Mouse (Mus musculus): Measurements from ENCODE around the gene Hoxc5. TPM values are rescaled to one million over a fixed set of nuclear protein-coding genes. Genes with fewer than 3 reads are reported as not detected.

Gene Hoxc5
- polyA plus RNA-seq, 1 experiment from 2014 or later = 32.2 TPM

DNA sequence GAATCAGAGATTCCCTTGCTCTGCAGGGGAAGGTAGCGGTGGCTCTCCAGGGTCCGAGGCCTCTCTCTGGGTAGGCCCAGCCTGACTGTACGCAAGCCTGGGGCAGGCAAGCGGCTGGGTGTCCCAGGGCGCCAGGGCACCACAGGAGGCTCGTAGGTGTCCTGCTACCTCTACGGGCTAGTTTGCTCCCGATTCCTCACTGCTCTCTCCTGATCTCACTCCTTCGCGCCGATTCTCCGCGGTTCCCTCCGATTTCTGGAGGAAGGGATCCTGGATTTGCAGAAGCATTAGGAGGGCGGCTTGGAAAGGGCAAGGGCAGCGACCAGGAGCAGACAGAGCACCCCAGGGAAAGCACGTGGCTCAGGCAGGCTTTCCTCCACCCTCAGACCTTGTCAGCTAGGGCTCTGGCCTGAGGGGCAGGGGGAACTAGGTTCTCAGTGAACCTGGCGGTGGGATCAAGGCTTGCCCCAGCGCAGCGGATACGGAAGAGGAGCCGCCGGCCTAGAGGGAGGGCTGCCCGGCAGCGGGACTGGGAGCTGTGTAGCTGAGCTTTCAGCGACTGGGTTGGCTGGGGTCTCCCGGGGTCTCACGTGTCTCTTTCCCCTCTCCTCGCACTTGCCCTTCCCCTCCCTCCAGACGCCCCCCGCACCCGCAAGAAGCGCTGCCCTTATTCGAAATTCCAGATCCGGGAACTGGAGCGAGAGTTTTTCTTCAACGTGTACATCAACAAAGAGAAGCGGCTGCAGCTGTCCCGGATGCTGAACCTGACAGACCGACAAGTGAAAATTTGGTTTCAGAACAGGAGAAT, 11.2 kb upstream of the Hoxc5 start:
- no peaks in the 10 kb centered on the region for H3K36me3 ChIP-seq (replicated peaks; ENCODE audit: control insufficient read depth, insufficient read depth)
- ATAC-seq (ENCODE audit: low FRiP score) (no peak), DNase-seq (ENCODE audit: low spot score) (no peak)
- no peak overlapping the region for H3K27ac ChIP-seq
- no peak overlapping the region for H3K4me2 ChIP-seq (replicated peaks)
- no peaks in the 10 kb centered on the region for H3K9me3 ChIP-seq (ENCODE audit: control insufficient read depth, low read length)
- under 1% methylated on average over 40 of the region's 40 CpGs for WGBS
- H3K27me3 ChIP-seq (ENCODE audit: control insufficient read depth, insufficient read depth, low read length) = peaks cover 100% of the 10 kb centered on the region
- H3K9ac ChIP-seq = no peak overlapping the region
- H3K4me3 ChIP-seq (replicated peaks; ENCODE audit: low read length) = no peak overlapping the region
- no peaks in the 10 kb centered on the region for H3K4me1 ChIP-seq (replicated peaks; ENCODE audit: control insufficient read depth, insufficient read depth, low read length)

DNA sequence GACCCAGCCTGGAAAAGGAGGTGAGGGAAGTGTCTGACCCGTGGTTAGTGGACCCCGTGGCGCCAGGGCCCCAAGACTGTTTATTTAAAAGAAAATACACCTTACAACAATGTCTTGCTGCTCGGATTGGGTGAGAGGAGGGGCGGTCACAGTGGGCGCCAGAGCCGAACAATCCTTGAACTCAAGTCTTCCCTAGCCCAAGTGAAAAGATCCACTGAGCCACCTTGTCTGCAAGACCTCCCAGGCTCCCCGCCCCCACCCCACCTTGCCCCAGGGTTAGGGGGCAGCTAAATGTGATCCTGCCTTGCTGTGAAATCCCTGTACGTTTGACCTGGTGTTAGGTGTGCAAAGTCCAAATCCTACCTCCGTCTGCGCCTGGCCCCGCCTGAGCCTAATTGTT, 10.3 kb upstream of the Hoxc5 start:
- Histone ChIP-seq H3K9ac (no peak overlapping the region), H3K4me2 (replicated peaks) (no peak overlapping the region), H3K4me1 (replicated peaks; ENCODE audit: control insufficient read depth, insufficient read depth, low read length) (no peaks in the 10 kb centered on the region), H3K9me3 (ENCODE audit: control insufficient read depth, low read length) (no peaks in the 10 kb centered on the region), H3K4me3 (replicated peaks; ENCODE audit: low read length) (no peak overlapping the region), H3K27me3 (ENCODE audit: control insufficient read depth, insufficient read depth, low read length) (peaks cover 100% of the 10 kb centered on the region), H3K27ac (no peak overlapping the region), H3K36me3 (replicated peaks; ENCODE audit: control insufficient read depth, insufficient read depth) (no peaks in the 10 kb centered on the region)
- no peak for DNase-seq (ENCODE audit: low spot score)
- ATAC-seq (ENCODE audit: low FRiP score) = no peak
- under 1% methylated on average over 12 of the region's 12 CpGs for WGBS

DNA sequence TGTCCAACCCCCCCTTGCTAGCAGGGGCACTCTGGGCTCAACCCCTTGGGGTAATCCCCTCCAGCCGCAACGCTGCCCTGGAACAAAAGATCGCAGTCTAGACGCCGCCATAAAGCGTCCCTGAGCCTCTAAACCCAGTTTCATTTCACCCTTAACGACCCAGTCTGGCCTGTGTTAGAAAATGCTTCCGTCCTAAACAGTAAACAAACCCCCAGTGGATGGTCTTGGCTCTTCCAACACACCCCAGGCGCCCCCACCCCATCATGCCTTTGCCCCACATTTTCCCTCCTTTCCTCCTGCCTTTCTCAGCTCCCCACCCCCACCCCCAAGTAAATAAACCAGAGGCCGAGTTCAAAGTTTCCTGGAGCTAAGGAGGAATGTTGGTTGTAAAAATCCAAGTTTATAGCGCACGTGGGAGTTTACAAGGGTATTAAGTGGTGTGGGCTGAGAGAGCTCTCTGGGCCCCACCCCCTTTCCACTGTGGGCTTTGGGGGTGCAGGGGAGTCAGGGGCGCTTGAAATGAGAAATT, 7.5 kb upstream of the Hoxc5 start:
- no peak for DNase-seq (ENCODE audit: low spot score)
- WGBS = 3% methylated on average over 13 of the region's 13 CpGs
- H3K27me3 ChIP-seq (ENCODE audit: control insufficient read depth, insufficient read depth, low read length) = peaks cover 98% of the 10 kb centered on the region
- H3K4me2 ChIP-seq (replicated peaks) = no peak overlapping the region
- ATAC-seq (ENCODE audit: low FRiP score) = no peak
- H3K27ac ChIP-seq = no peak overlapping the region
- H3K9ac ChIP-seq = no peak overlapping the region
- no peaks in the 10 kb centered on the region for H3K9me3 ChIP-seq (ENCODE audit: control insufficient read depth, low read length)
- H3K4me1 ChIP-seq (replicated peaks; ENCODE audit: control insufficient read depth, insufficient read depth, low read length) = no peaks in the 10 kb centered on the region
- H3K4me3 ChIP-seq (replicated peaks; ENCODE audit: low read length) = no peak overlapping the region
- no peaks in the 10 kb centered on the region for H3K36me3 ChIP-seq (replicated peaks; ENCODE audit: control insufficient read depth, insufficient read depth)

DNA sequence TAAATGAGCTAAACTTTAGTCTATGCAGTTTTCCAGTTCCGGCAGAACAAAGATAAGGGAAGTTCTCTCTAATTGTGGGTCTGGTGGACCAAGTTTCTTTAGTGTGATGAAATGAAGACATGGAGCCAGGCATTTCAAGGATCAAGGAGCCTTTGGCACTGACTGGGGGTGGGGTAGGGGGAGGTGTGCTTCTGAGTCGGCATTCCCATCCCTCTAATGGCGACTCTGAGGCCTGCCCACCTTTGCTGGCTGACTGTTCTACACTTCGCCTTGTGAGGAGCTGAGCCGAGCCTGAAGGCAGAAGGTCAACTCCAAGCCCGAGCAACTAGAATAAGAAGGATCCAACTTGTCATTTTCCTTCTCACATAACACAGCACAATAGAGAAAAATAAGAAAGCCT, 5.5 kb upstream of the Hoxc5 start:
- DNase-seq (ENCODE audit: low spot score) (no peak), ATAC-seq (ENCODE audit: low FRiP score) (no peak)
- no peak overlapping the region for H3K4me3 ChIP-seq (replicated peaks; ENCODE audit: low read length)
- 2% methylated on average over 6 of the region's 6 CpGs for WGBS
- H3K4me2 ChIP-seq (replicated peaks) = no peak overlapping the region
- H3K27ac ChIP-seq = no peak overlapping the region
- H3K4me1 ChIP-seq (replicated peaks; ENCODE audit: control insufficient read depth, insufficient read depth, low read length) = no peaks in the 10 kb centered on the region
- no peaks in the 10 kb centered on the region for H3K36me3 ChIP-seq (replicated peaks; ENCODE audit: control insufficient read depth, insufficient read depth)
- H3K9ac ChIP-seq = no peak overlapping the region
- H3K9me3 ChIP-seq (ENCODE audit: control insufficient read depth, low read length) = no peaks in the 10 kb centered on the region
- peaks cover 99% of the 10 kb centered on the region for H3K27me3 ChIP-seq (ENCODE audit: control insufficient read depth, insufficient read depth, low read length)

DNA sequence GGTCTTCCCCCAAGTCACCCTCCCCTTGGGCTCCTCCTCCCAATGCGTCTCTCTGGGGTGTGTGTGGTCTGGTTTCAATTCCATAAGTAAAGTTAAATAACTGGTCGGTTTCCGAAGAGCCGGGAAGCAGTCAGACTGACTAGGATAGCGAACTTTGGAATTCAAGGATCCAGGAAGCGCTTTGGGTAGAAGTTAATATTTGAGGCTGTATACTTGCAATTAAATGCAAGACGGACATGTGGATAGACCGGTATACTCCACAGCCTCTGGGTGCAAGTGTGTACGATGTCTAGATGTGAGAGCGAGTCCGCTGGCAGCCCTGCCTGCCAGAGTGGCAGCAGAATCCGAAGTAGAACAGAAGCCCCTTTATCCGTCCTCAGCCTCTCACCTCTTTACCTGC, 4.8 kb upstream of the Hoxc5 start:
- DNase-seq (ENCODE audit: low spot score) (no peak), ATAC-seq (ENCODE audit: low FRiP score) (no peak)
- Histone ChIP-seq H3K4me2 (replicated peaks) (no peak overlapping the region), H3K27me3 (ENCODE audit: control insufficient read depth, insufficient read depth, low read length) (peaks cover 99% of the 10 kb centered on the region), H3K27ac (no peak overlapping the region), H3K4me3 (replicated peaks; ENCODE audit: low read length) (no peak overlapping the region), H3K36me3 (replicated peaks; ENCODE audit: control insufficient read depth, insufficient read depth) (no peaks in the 10 kb centered on the region), H3K4me1 (replicated peaks; ENCODE audit: control insufficient read depth, insufficient read depth, low read length) (no peaks in the 10 kb centered on the region), H3K9me3 (ENCODE audit: control insufficient read depth, low read length) (no peaks in the 10 kb centered on the region), H3K9ac (no peak overlapping the region)
- WGBS = 2% methylated on average over 13 of the region's 13 CpGs

DNA sequence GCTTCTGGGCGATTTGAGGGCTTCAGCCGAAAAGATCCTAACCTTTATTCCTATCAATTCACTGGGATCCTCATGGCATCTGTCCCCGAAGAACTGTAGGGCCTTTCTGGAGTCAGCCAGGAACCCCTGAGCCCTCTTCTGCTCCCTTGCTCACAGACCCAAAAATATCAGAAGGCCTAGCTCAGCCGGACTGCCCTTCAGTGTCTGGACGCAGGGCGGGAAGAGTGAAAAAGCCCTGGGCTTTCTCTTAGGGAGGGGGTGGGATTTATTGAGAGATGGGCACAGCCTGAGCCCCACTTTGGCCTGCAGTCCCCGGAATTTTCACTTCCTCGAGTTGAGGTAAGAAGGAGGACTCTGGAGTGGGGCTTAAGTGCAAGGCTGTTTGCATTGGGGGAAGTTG, 4.0 kb upstream of the Hoxc5 start:
- DNase-seq (ENCODE audit: low spot score) = no peak
- no peak overlapping the region for H3K4me3 ChIP-seq (replicated peaks; ENCODE audit: low read length)
- H3K27me3 ChIP-seq (ENCODE audit: control insufficient read depth, insufficient read depth, low read length) = peaks cover 99% of the 10 kb centered on the region
- no peak overlapping the region for H3K4me2 ChIP-seq (replicated peaks)
- ATAC-seq (ENCODE audit: low FRiP score) = no peak
- no peaks in the 10 kb centered on the region for H3K4me1 ChIP-seq (replicated peaks; ENCODE audit: control insufficient read depth, insufficient read depth, low read length)
- no peaks in the 10 kb centered on the region for H3K9me3 ChIP-seq (ENCODE audit: control insufficient read depth, low read length)
- no peaks in the 10 kb centered on the region for H3K36me3 ChIP-seq (replicated peaks; ENCODE audit: control insufficient read depth, insufficient read depth)
- no peak overlapping the region for H3K27ac ChIP-seq
- H3K9ac ChIP-seq = no peak overlapping the region
- WGBS = 3% methylated on average over 8 of the region's 8 CpGs

DNA sequence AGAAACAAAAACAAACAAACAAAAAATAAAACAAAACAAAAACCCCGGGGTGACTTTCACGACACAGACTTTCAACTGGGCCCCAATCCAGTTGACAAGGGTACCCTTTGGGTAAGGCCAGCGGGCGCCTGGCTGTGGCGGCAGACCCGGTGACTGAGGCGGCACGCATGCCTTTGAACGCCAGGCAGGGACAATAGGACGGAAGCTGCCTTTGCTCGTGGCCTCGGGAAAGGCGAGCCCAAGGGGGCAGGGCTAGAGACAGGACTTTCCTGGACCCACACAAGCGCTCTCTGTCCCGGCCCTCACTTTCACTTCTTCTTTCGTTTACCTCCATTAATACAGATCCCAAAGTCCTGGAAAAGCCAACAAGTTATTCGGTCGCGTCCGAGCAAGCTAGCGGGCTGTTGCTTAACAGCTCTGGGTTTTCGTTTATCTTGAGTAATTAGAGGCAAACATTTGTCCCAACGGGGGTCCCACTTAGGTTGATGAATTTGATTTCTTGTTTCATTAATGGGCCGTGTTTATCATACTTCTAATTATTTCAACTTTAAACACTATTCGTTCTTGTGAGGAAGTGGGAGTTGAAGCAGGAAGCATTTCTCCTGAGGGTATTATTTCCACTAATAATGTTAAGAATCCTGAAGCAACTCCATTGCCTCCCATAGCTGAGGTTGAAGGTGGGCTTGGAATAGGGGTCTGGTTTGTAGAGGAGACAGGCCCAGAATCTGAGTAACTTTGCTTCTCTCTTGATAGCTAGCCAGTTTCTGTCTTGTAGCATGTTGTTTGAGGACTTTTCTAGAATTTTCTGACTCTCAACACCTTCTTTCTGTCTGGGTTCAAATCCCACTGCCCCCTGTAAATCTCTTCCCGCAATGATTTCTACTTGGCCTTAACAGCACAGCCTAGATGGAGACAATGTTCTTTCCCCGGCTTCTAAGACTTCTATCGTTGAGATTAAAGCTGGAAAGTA, 3.3 kb upstream of the Hoxc5 start:
- 2% methylated on average over 28 of the region's 28 CpGs for WGBS
- Histone ChIP-seq H3K27me3 (ENCODE audit: control insufficient read depth, insufficient read depth, low read length) (peaks cover 99% of the 10 kb centered on the region), H3K4me2 (replicated peaks) (no peak overlapping the region), H3K9ac (no peak overlapping the region), H3K27ac (no peak overlapping the region), H3K36me3 (replicated peaks; ENCODE audit: control insufficient read depth, insufficient read depth) (no peaks in the 10 kb centered on the region), H3K4me3 (replicated peaks; ENCODE audit: low read length) (no peak overlapping the region), H3K9me3 (ENCODE audit: control insufficient read depth, low read length) (no peaks in the 10 kb centered on the region), H3K4me1 (replicated peaks; ENCODE audit: control insufficient read depth, insufficient read depth, low read length) (no peaks in the 10 kb centered on the region)
- ATAC-seq (ENCODE audit: low FRiP score) (no peak), DNase-seq (ENCODE audit: low spot score) (no peak)

DNA sequence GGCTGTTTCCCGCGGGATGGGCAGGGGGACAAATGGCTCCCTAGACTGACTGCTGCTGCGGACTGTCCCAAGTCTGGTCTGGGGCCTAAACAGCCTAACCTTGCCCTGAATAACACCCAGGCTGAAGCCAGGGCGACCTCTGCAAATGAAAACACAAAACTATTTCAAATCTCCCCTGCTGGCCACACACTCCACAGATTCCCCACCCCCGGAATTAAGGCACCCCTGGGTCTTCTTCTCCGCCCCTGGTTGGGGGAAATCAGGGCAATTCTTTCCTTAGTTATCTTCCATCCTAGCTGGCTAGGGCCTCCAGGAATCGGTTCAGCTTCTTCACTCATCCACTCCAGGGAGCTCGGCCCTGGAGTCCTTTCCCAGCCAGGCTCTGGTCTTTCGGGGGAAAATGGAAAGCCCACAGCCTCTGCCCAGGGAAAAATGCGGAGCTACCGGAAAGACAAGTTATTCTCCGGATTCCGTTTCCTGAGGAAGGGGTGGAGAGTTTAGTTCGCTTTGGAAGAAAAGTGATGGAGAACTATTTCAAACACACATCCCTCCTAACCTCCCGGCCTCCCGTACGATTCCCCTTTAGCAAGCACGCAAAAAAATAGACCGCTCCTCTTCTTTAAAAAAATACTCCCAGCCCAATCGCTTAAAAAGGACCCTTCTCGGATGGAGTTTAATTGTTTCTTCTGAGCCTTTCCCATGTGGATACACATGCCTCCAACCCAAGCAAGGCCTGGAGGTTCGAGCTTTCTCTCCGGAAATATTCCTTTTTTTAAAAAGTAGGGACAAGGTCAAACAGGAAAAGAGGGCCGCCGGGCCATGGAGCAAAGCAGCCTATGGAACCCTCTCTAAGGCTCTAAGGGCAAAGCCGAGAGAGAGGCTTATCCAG, 2.0 kb upstream of the Hoxc5 start:
- DNase-seq (ENCODE audit: low spot score) (no peak), ATAC-seq (ENCODE audit: low FRiP score) (no peak)
- Histone ChIP-seq H3K4me1 (replicated peaks; ENCODE audit: control insufficient read depth, insufficient read depth, low read length) (no peaks in the 10 kb centered on the region), H3K4me2 (replicated peaks) (no peak overlapping the region), H3K9me3 (ENCODE audit: control insufficient read depth, low read length) (no peaks in the 10 kb centered on the region), H3K36me3 (replicated peaks; ENCODE audit: control insufficient read depth, insufficient read depth) (no peaks in the 10 kb centered on the region), H3K27ac (no peak overlapping the region), H3K9ac (no peak overlapping the region), H3K27me3 (ENCODE audit: control insufficient read depth, insufficient read depth, low read length) (peaks cover 99% of the 10 kb centered on the region), H3K4me3 (replicated peaks; ENCODE audit: low read length) (no peak overlapping the region)
- 4% methylated on average over 26 of the region's 26 CpGs for WGBS
